Mouse (Mus musculus): ENCODE data around the gene Slc16a5.

DNA sequence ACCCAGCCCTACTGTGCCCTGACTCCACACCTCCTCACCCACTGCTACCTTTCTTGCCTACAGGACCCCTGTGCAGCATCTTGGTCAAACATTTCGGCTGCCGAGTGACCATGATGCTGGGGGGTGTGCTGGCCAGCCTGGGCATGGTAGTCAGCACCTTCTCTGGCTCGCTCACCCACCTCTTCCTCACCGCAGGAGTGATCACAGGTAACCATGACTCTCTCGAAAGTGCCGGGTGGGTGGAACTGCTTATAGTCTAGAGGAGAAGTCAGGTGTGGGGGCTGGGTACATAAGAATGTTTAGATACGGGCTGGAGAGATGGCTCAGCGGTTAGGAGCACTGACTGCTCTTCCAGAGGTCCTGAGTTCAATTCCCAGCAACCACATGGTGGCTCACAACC, 2.6 kb downstream of the Slc16a5 start:
- no peak for TF ChIP-seq POLR2AphosphoS2 (IDR thresholded peaks at IDR 0.05; ENCODE audit: insufficient read length, low read depth)
- no peak for TF ChIP-seq MAX (IDR thresholded peaks at IDR 0.05; ENCODE audit: low read depth)
- no peak for TF ChIP-seq POLR2A (IDR thresholded peaks at IDR 0.05; ENCODE audit: insufficient read length, low read depth)
- TF ChIP-seq TCF3 (IDR thresholded peaks at IDR 0.05; ENCODE audit: insufficient read length, low read depth) = no peak
- TF ChIP-seq MYOD1 (IDR thresholded peaks at IDR 0.05; ENCODE audit: control insufficient read depth in 1 of 3, insufficient read length in 2 of 3, low read depth in 2 of 3) = no peak
- no peak for TF ChIP-seq MYOG (IDR thresholded peaks at IDR 0.05; ENCODE audit: control insufficient read depth in 1 of 3, insufficient read depth in 1 of 3, insufficient read length in 2 of 3, low read depth in 2 of 3)
- TF ChIP-seq USF1 (IDR thresholded peaks at IDR 0.05; ENCODE audit: low read depth) = no peak

All from myocyte (in vitro differentiated cells).